Comparison of ENCODE assay signal across 10 mouse cellular contexts in the genomic region with DNA sequence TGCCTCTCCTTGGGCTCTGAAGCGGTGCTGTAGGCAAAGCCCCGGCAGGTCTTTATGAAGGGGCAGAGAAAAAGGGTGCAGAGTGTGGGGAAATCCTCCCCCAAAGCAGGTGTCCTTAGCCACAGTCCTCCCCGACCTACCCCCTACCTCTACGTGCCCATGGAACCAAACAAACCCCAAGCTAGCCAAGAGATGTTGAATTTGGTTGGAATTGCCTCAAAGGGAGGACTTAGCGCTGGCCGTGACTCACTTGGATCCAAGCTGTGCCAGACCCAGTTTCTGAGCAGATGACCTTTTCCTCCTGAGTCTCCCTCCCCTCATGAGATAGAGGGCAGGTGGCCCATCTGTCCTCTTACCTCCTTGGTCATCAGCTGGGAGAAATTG.
DNase-seq lines count a peak whose midpoint lies in the region; ATAC-seq lines count a peak whose summit lies in the region.
"Had no signal": no experiment of that assay in that cellular context is flagged by ENCODE, and none has a peak within 500 bp of the region (broad histone marks: within the 10 kb centered on the region; RNA-seq: fewer than 3 reads in every experiment).

No protein-coding gene starts in this region.

- H3K36me3 ChIP-seq in heart, embryonic 10.5 days, result no peaks in the 10 kb centered on the region
- no peaks in the 10 kb centered on the region for H3K36me3 ChIP-seq in hindbrain, embryonic 10.5 days
- no peaks in the 10 kb centered on the region for H3K36me3 ChIP-seq in midbrain, embryonic 15.5 days (replicated peaks)

- H3K4me2 ChIP-seq in midbrain, embryonic 15.5 days, result peak overlapping the region; percentile 12; the same call in 1 of the 2 replicates

- H3K4me1 ChIP-seq in heart, embryonic 10.5 days, result peaks cover 15% of the 10 kb centered on the region
- peaks cover 48% of the 10 kb centered on the region for H3K4me1 ChIP-seq in hindbrain, embryonic 10.5 days (replicated peaks)
- H3K4me1 ChIP-seq in midbrain, embryonic 15.5 days, result peaks cover 34% of the 10 kb centered on the region

- H3K9me3 ChIP-seq in heart, embryonic 10.5 days, result no peaks in the 10 kb centered on the region
- H3K9me3 ChIP-seq in hindbrain, embryonic 10.5 days, result no peaks in the 10 kb centered on the region
- H3K9me3 ChIP-seq in midbrain, embryonic 15.5 days, result no peaks in the 10 kb centered on the region

- WGBS in heart, embryonic 10.5 days, result 52% methylated on average over 6 of the region's 6 CpGs
- 40% methylated on average over 6 of the region's 6 CpGs for WGBS in hindbrain, embryonic 10.5 days
- WGBS in midbrain, embryonic 15.5 days, result 38% methylated on average over 6 of the region's 6 CpGs

- H3K27me3 ChIP-seq in heart, embryonic 10.5 days (ENCODE audit: insufficient read depth, poor library complexity, severe bottlenecking), result peaks cover 11% of the 10 kb centered on the region; the same call in 1 of the 2 replicates
- H3K27me3 ChIP-seq in hindbrain, embryonic 10.5 days (ENCODE audit: insufficient read depth, poor library complexity, severe bottlenecking), result no peaks in the 10 kb centered on the region; the same call in 1 of the 2 replicates
- H3K27me3 ChIP-seq in midbrain, embryonic 15.5 days (replicated peaks), result no peaks in the 10 kb centered on the region

- peak overlapping the region; percentile 31; the same call in 1 of the 2 replicates for H3K27ac ChIP-seq in heart, embryonic 10.5 days
- peak overlapping the region; percentile 84 for H3K27ac ChIP-seq in hindbrain, embryonic 10.5 days
- H3K27ac ChIP-seq in midbrain, embryonic 15.5 days, result peak overlapping the region; percentile 58

- no peak; the same call in none of the 2 replicates for ATAC-seq in midbrain, embryonic 15.5 days (replicated peaks)

- no peak overlapping the region for H3K9ac ChIP-seq in midbrain, embryonic 15.5 days

- H3K4me3 ChIP-seq in heart, embryonic 10.5 days, result no peak overlapping the region
- H3K4me3 ChIP-seq in hindbrain, embryonic 10.5 days, result peak overlapping the region; percentile 14; the same call in 1 of the 2 replicates
- H3K4me3 ChIP-seq in midbrain, embryonic 15.5 days, result no peak overlapping the region
- H3K4me3 ChIP-seq: erythroblast, embryonic 14.5 days had no signal

- DNase-seq in heart, embryonic 10.5 days (ENCODE audit: low spot score), result no peak
- DNase-seq in heart, postnatal 4 days, result no peak
- peak; percentile 89 for DNase-seq in brain, adult 2 months (ENCODE audit: low read depth, low spot score)
- no peak for DNase-seq in hindbrain, embryonic 10.5 days (ENCODE audit: low spot score)
- DNase-seq in kidney, postnatal 10 days, result no peak
- DNase-seq in layer of hippocampus, adult 8-10 months (ENCODE audit: low spot score in 2 of 2), result no peak
- DNase-seq in retina, postnatal 1 day, result no peak
- DNase-seq: right cerebral cortex, postnatal 25 days had no signal

Comparison
In these comparisons a context has a peak if more than half of its experiments do, and no peak if none do; other contexts are left out.
1. H3K27ac ChIP-seq: peak in every context shown above with its lines; median percentile 84 in hindbrain, embryonic 10.5 days; 58 in midbrain, embryonic 15.5 days; 31 in heart, embryonic 10.5 days.